Mouse (Mus musculus): Measurements from ENCODE around the gene Irak2. TPM values are rescaled to one million over a fixed set of nuclear protein-coding genes. Genes with fewer than 3 reads are reported as not detected.

Gene Irak2
- polyA plus RNA-seq, 1 experiment: 6.6 TPM

DNA sequence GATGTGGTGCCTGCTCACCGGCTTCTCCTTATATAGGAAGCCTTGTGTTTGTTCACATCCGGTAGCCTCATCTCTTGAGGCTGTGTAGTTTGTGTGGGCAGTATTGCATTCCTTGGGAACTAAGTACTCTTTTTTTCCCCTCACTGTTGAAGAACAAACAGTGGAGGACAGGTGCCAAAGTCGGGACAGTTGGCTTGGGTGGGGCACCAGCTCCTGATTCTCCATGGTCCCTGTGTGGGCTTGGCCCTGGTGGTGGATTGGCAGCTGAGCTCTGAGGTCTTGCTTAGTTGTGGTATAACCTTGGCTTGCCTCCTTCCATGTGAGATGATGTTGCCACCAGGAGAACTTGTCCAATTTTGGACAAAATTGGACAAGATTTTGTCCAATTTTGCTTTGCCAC, 81.6 kb downstream of the Irak2 start, which contains the start of gene Ghrl:
Gene Ghrl (minus strand): TSS at position 3 of the 400 bp plus-strand sequence.
- H3K9me3 ChIP-seq (replicated peaks; ENCODE audit: control insufficient read depth, insufficient read depth, low read length, poor library complexity, severe bottlenecking): no peaks in the 10 kb centered on the region
- no peaks in the 10 kb centered on the region for H3K27me3 ChIP-seq (ENCODE audit: control insufficient read depth, insufficient read depth, low read length, poor library complexity, severe bottlenecking)
- peaks cover 59% of the 10 kb centered on the region for H3K36me3 ChIP-seq (ENCODE audit: control insufficient read depth, insufficient read depth, low read length, poor library complexity, severe bottlenecking)
- TF ChIP-seq POLR2A (IDR thresholded peaks at IDR 0.05; ENCODE audit: insufficient read depth, low read length): no peak
- no peak for TF ChIP-seq EP300 (IDR thresholded peaks at IDR 0.05; ENCODE audit: insufficient read depth, low read depth, low read length)
- no peak for TF ChIP-seq CTCF (IDR thresholded peaks at IDR 0.05; ENCODE audit: low read depth, low read length)
- H3K4me3 ChIP-seq (ENCODE audit: low read depth, low read length): no peak within 1 kb of the TSS
- H3K27ac ChIP-seq (ENCODE audit: insufficient read depth, low read length): no peak within 1 kb of the TSS
- H3K4me1 ChIP-seq (ENCODE audit: control insufficient read depth, insufficient read depth, low read length): no peaks in the 10 kb centered on the region
- no peak within 1 kb of the TSS for H3K9ac ChIP-seq (ENCODE audit: low read depth, poor library complexity, severe bottlenecking)

GRCm38 (mm10) chr6:113721061-113721460, 82.8 kb downstream of the Irak2 start:
- TF ChIP-seq POLR2A (IDR thresholded peaks at IDR 0.05; ENCODE audit: insufficient read depth, low read length) (no peak), EP300 (IDR thresholded peaks at IDR 0.05; ENCODE audit: insufficient read depth, low read depth, low read length) (no peak), CTCF (IDR thresholded peaks at IDR 0.05; ENCODE audit: low read depth, low read length) (no peak)
- no peaks in the 10 kb centered on the region for H3K27me3 ChIP-seq (ENCODE audit: control insufficient read depth, insufficient read depth, low read length, poor library complexity, severe bottlenecking)
- H3K27ac ChIP-seq (ENCODE audit: insufficient read depth, low read length): no peak overlapping the region
- no peaks in the 10 kb centered on the region for H3K9me3 ChIP-seq (replicated peaks; ENCODE audit: control insufficient read depth, insufficient read depth, low read length, poor library complexity, severe bottlenecking)
- H3K9ac ChIP-seq (ENCODE audit: low read depth, poor library complexity, severe bottlenecking): no peak overlapping the region
- peaks cover 57% of the 10 kb centered on the region for H3K36me3 ChIP-seq (ENCODE audit: control insufficient read depth, insufficient read depth, low read length, poor library complexity, severe bottlenecking)
- no peaks in the 10 kb centered on the region for H3K4me1 ChIP-seq (ENCODE audit: control insufficient read depth, insufficient read depth, low read length)
- no peak overlapping the region for H3K4me3 ChIP-seq (ENCODE audit: low read depth, low read length)

DNA sequence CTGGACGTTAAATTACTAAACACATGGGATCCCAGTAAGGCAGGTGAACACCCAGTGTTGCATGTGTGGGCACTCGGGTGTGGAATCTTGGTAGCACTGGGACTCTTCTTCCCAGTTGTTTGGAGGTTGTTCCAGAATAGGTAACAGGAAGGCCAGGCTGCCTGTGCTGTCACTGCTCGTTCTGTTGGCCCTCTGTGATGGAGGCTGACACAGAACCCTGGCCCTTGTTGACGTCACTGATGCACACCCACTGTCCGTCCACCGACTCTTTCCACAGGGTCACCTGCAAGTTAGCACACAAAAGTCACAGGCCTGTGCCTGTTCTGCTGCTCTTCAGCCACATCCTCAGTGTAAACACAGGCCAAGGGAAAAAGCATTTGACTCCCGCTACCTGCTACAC, 89.9 kb downstream of the Irak2 start:
- Histone ChIP-seq H3K4me1 (ENCODE audit: control insufficient read depth, insufficient read depth, low read length) (no peaks in the 10 kb centered on the region), H3K27ac (ENCODE audit: insufficient read depth, low read length) (no peak overlapping the region), H3K9me3 (replicated peaks; ENCODE audit: control insufficient read depth, insufficient read depth, low read length, poor library complexity, severe bottlenecking) (no peaks in the 10 kb centered on the region), H3K4me3 (ENCODE audit: low read depth, low read length) (no peak overlapping the region), H3K9ac (ENCODE audit: low read depth, poor library complexity, severe bottlenecking) (no peak overlapping the region), H3K27me3 (ENCODE audit: control insufficient read depth, insufficient read depth, low read length, poor library complexity, severe bottlenecking) (no peaks in the 10 kb centered on the region), H3K36me3 (ENCODE audit: control insufficient read depth, insufficient read depth, low read length, poor library complexity, severe bottlenecking) (peaks cover 60% of the 10 kb centered on the region)
- TF ChIP-seq EP300 (IDR thresholded peaks at IDR 0.05; ENCODE audit: insufficient read depth, low read depth, low read length) (no peak), POLR2A (IDR thresholded peaks at IDR 0.05; ENCODE audit: insufficient read depth, low read length) (no peak)

DNA sequence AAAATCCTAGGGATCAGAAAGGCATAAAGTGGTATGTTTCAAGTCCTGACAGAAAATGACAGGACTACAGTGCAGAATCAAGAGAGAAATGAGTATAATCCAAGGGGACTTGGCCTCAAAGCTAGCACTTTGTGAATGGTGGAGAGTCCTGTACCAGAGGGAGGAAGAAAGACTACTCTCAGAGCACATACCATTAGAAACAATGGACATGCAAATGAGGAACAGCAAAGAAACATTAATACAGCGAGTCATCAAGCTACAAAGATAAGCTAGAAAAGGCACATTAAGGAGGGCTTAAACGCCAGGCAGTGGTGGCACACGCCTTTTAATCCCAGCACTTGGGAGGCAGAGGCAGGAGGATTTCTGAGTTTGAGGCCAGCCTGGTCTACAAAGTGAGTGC, 93.0 kb downstream of the Irak2 start:
- H3K27ac ChIP-seq (ENCODE audit: insufficient read depth, low read length): no peak overlapping the region
- H3K9ac ChIP-seq (ENCODE audit: low read depth, poor library complexity, severe bottlenecking): no peak overlapping the region
- no peaks in the 10 kb centered on the region for H3K9me3 ChIP-seq (replicated peaks; ENCODE audit: control insufficient read depth, insufficient read depth, low read length, poor library complexity, severe bottlenecking)
- H3K36me3 ChIP-seq (ENCODE audit: control insufficient read depth, insufficient read depth, low read length, poor library complexity, severe bottlenecking): peaks cover 59% of the 10 kb centered on the region
- H3K27me3 ChIP-seq (ENCODE audit: control insufficient read depth, insufficient read depth, low read length, poor library complexity, severe bottlenecking): no peaks in the 10 kb centered on the region
- H3K4me1 ChIP-seq (ENCODE audit: control insufficient read depth, insufficient read depth, low read length): no peaks in the 10 kb centered on the region
- TF ChIP-seq CTCF (IDR thresholded peaks at IDR 0.05; ENCODE audit: low read depth, low read length) (no peak), POLR2A (IDR thresholded peaks at IDR 0.05; ENCODE audit: insufficient read depth, low read length) (no peak), EP300 (IDR thresholded peaks at IDR 0.05; ENCODE audit: insufficient read depth, low read depth, low read length) (no peak)
- H3K4me3 ChIP-seq (ENCODE audit: low read depth, low read length): no peak overlapping the region

GRCm38 (mm10) chr6:113737318-113738046, 99.2 kb downstream of the Irak2 start:
- Histone ChIP-seq H3K4me1 (ENCODE audit: control insufficient read depth, insufficient read depth, low read length) (no peaks in the 10 kb centered on the region), H3K9me3 (replicated peaks; ENCODE audit: control insufficient read depth, insufficient read depth, low read length, poor library complexity, severe bottlenecking) (no peaks in the 10 kb centered on the region), H3K27ac (ENCODE audit: insufficient read depth, low read length) (no peak overlapping the region), H3K4me3 (ENCODE audit: low read depth, low read length) (no peak overlapping the region), H3K9ac (ENCODE audit: low read depth, poor library complexity, severe bottlenecking) (no peak overlapping the region), H3K36me3 (ENCODE audit: control insufficient read depth, insufficient read depth, low read length, poor library complexity, severe bottlenecking) (peaks cover 25% of the 10 kb centered on the region), H3K27me3 (ENCODE audit: control insufficient read depth, insufficient read depth, low read length, poor library complexity, severe bottlenecking) (no peaks in the 10 kb centered on the region)
- no peak for TF ChIP-seq EP300 (IDR thresholded peaks at IDR 0.05; ENCODE audit: insufficient read depth, low read depth, low read length)
- no peak for TF ChIP-seq CTCF (IDR thresholded peaks at IDR 0.05; ENCODE audit: low read depth, low read length)
- no peak for TF ChIP-seq POLR2A (IDR thresholded peaks at IDR 0.05; ENCODE audit: insufficient read depth, low read length)

Data from ES-Bruce4 (cell line).